Mouse (Mus musculus) heart, postnatal 0 days (tissue): Measurements from ENCODE around the gene Rnf4. TPM values are rescaled to one million over a fixed set of nuclear protein-coding genes. Genes with fewer than 3 reads are reported as not detected.

Experiments used
- ATAC-seq: fragments of 200-750 bp; cut with Nextera tagmentation; 2 replicates; pipeline ENCODE4 v1.8.0; 2017; ENCODE audit warnings: low read depth, moderate number of reproducible peaks, moderate library complexity; ENCODE audit not compliant: insufficient read depth
- DNase-seq: peaks from one replicate; pipeline ENCODE4 v3.0.0-alpha.2; 2016; ENCODE audit warnings: low spot score
- H3K27ac ChIP-seq: fragments of 300-500 bp; sonication (generic); 2 replicates; pipeline ENCODE4 v1.5.1; 2014; ENCODE audit warnings: low read depth, mild to moderate bottlenecking
- H3K27me3 ChIP-seq: fragments of 300-500 bp; sonication (generic); 2 replicates; pipeline ENCODE4 v1.6.1; 2014; ENCODE audit warnings: low read length, mixed read lengths; ENCODE audit not compliant: control insufficient read depth, insufficient read depth
- H3K36me3 ChIP-seq: fragments of 300-500 bp; sonication (generic); replicated peaks from 2 replicates; pipeline ENCODE4 v1.6.1; 2014; ENCODE audit warnings: low read length, mixed read lengths; ENCODE audit not compliant: control insufficient read depth, insufficient read depth
- H3K4me1 ChIP-seq: fragments of 300-500 bp; sonication (generic); 2 replicates; pipeline ENCODE4 v1.6.1; 2014; ENCODE audit warnings: antibody characterized with exemption; ENCODE audit not compliant: control insufficient read depth, insufficient read depth
- H3K4me2 ChIP-seq: fragments of 300-500 bp; sonication (generic); 2 replicates; pipeline ENCODE4 v1.6.1; 2014; ENCODE audit warnings: low read depth, mild to moderate bottlenecking, low read length, moderate library complexity
- H3K4me3 ChIP-seq: fragments of 300-500 bp; sonication (generic); 2 replicates; pipeline ENCODE4 v1.5.1; 2014; ENCODE audit warnings: low read depth, low read length
- H3K9ac ChIP-seq: fragments of 300-500 bp; sonication (generic); replicated peaks from 2 replicates; pipeline ENCODE4 v1.6.1; 2014; ENCODE audit warnings: low read depth, low read length, mixed read lengths
- H3K9me3 ChIP-seq: fragments of 300-500 bp; sonication (generic); replicated peaks from 2 replicates; pipeline ENCODE4 v1.6.1; 2016; ENCODE audit warnings: low read length; ENCODE audit not compliant: control insufficient read depth
- CTCF ChIP-seq: IDR thresholded peaks from 2 replicates; pipeline ENCODE4 v1.5.1; 2016; ENCODE audit warnings: antibody characterized with exemption, control low read depth, low read depth
- EP300 ChIP-seq: IDR thresholded peaks from 2 replicates; pipeline ENCODE4 v1.6.1; 2016; ENCODE audit warnings: antibody characterized with exemption, low read depth
- WGBS: fragments of 180-500 bp; shearing (Covaris S2); extraction: QIAGEN DNeasy Blood & Tissue Kit; methylation state at CpG from one replicate; pipeline ENCODE4 v1.1.7; 2014; 5-methylcytosine and 5-hydroxymethylcytosine counted together
- polyA plus RNA-seq: library from polyadenylated mRNA; unstranded; fragments of >200 nt; fragmentation: Nextera tagmentation; extraction: Ambion mirVana; gene quantifications from 2 replicates; pipeline ENCODE4 v1.2.1, GENCODE M21; 2015
- total RNA-seq: library from RNA; depleted of rRNA; stranded (reverse); fragments of >200 nt; gene quantifications from 2 replicates; pipeline ENCODE4 v1.2.3, GENCODE M21; 2014; ENCODE audit warnings: low replicate concordance

The Rnf4 gene
- total and polyA plus RNA-seq, 2 experiments from 2014 or later, result 61.1 to 82.5 TPM

DNA sequence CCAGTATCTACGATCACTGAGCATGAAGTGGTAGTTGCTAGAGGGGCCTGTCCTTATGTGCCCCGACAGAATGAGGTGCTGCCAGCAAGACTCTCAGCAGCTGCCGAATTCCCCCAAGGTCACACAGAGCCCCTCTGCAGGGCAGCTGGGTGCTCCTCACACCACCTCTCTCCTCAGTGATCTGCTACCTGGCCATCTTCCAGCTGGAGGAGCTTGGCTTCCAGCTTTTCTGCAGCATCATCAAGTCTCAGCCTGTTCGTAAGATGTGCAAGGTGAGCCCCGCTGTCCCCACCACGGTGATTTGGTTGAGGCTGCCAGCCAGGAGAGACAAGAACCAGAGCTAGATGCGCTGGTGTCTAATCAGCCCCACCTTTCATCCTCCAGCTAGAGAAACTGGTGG lies 33.7 kb upstream of the Rnf4 start:
- Histone ChIP-seq H3K4me3 (no peak overlapping the region), H3K36me3 (no peaks in the 10 kb centered on the region), H3K9ac (no peak overlapping the region), H3K9me3 (no peaks in the 10 kb centered on the region), H3K4me1 (no peaks in the 10 kb centered on the region), H3K27ac (no peak overlapping the region), H3K27me3 (0 out of 2 replicates have a peak, but pooled peaks cover 4% of the 10 kb centered on the region), H3K4me2 (no peak overlapping the region)
- 61% methylated on average over 7 of the region's 7 CpGs for WGBS
- no peak for TF ChIP-seq EP300
- no peak for TF ChIP-seq CTCF
- ATAC-seq (no peak), DNase-seq (no peak)

DNA sequence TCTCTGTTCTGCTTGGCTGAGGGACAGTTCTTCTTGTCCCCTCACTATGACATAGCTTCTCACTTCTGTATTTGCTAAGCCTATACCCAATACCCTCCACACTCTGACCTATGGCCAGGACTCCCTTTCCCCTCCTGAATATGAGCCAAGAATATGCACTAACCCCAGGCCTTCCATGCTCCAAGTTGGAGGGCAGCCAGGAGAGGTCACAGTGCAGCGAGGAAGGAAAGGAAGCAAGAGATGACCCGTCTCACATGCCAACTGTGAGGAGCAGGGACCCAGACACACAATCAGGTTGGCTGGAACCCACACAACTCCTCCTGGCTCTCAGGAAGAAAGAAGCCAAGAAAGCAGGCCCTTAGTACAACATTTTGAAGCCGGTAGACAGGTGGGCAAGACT lies 27.1 kb upstream of the Rnf4 start:
- ATAC-seq (no peak), DNase-seq (no peak)
- H3K9ac ChIP-seq, result no peak overlapping the region
- no peak for TF ChIP-seq CTCF
- TF ChIP-seq EP300, result no peak
- no peak overlapping the region for H3K27ac ChIP-seq
- H3K27me3 ChIP-seq, result no peaks in the 10 kb centered on the region
- H3K4me3 ChIP-seq, result no peak overlapping the region
- H3K36me3 ChIP-seq, result no peaks in the 10 kb centered on the region
- H3K9me3 ChIP-seq, result no peaks in the 10 kb centered on the region
- WGBS, result 40% methylated on average over 3 of the region's 3 CpGs
- no peaks in the 10 kb centered on the region for H3K4me1 ChIP-seq
- no peak overlapping the region for H3K4me2 ChIP-seq

DNA sequence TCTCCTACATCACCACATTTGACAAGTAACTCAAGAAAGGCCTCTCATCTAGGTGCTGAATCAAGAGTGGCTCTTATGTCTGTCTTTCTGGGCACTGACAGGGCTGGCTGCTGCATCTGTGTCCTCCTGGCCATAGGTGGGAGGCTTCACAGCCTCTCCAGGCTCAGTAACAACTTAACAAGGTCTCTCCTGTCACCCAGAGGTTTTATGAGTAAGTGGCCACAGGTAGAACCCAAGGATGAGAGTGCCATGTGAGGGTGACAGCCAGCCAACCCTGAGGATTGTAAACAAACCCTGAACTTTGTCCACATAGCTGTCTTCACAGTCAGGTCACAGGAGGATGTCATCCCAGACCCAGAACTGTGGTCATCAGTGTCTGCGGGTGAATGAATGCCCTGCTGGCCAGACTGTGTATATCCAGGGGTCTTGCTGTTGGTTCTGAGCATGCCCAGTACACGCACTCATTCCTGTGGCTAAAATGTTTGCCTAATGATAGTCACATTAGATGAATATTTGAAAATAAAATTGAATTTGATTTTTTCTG lies 16.5 kb upstream of the Rnf4 start:
- no peak overlapping the region for H3K4me2 ChIP-seq
- WGBS, result 55% methylated on average over 2 of the region's 2 CpGs
- H3K4me1 ChIP-seq, result no peaks in the 10 kb centered on the region
- H3K4me3 ChIP-seq, result no peak overlapping the region
- H3K36me3 ChIP-seq, result no peaks in the 10 kb centered on the region
- TF ChIP-seq CTCF, result no peak
- TF ChIP-seq EP300, result no peak
- no peak overlapping the region for H3K9ac ChIP-seq
- no peaks in the 10 kb centered on the region for H3K27me3 ChIP-seq
- H3K9me3 ChIP-seq, result no peaks in the 10 kb centered on the region
- no peak overlapping the region for H3K27ac ChIP-seq
- ATAC-seq, result no peak
- no peak for DNase-seq

DNA sequence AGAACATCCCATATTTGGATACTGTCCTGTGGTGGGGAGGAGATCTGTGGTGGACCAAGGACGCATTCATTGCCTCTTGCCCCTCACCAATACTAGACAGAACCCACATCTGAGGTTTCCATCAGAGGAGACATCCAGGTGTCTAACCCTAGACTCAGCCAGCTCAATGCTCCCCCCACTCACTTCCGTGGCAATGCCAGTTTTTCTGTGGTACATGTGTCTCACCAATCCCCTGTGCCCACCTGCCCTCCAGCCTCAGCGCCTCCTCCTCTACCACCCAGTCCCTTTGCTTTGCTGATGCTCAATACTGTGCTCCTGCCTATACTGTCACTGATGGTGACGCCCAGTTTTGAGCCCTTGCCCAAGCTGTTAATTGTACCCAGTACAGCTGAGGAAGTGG lies 14.9 kb upstream of the Rnf4 start:
- 80% methylated on average over 4 of the region's 4 CpGs for WGBS
- no peak for ATAC-seq
- no peaks in the 10 kb centered on the region for H3K27me3 ChIP-seq
- no peak overlapping the region for H3K27ac ChIP-seq
- H3K9me3 ChIP-seq, result no peaks in the 10 kb centered on the region
- H3K9ac ChIP-seq, result no peak overlapping the region
- H3K4me2 ChIP-seq, result no peak overlapping the region
- H3K4me3 ChIP-seq, result no peak overlapping the region
- DNase-seq, result no peak
- H3K36me3 ChIP-seq, result no peaks in the 10 kb centered on the region
- TF ChIP-seq EP300, result no peak
- TF ChIP-seq CTCF, result no peak
- H3K4me1 ChIP-seq, result no peaks in the 10 kb centered on the region

DNA sequence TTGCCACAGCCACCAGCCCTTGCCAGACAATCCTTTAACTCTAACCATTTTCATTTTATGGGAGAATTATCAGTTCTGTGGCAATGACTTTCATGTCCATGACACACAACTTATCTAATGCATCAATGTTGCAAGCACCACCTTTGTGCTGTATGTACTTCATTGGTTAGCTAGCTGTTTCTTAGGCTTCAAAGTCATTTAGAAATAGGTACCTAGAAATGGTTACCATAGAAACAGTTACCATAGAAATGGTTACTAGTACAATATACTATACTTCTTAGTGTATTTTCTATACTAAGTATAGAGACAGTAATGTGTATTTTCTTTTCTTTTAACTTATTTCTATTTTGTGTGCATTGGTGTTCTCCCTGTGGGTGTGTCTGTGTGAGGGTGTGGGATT lies 10.8 kb upstream of the Rnf4 start:
- no peak for TF ChIP-seq CTCF
- no peak for TF ChIP-seq EP300
- no peaks in the 10 kb centered on the region for H3K4me1 ChIP-seq
- no peaks in the 10 kb centered on the region for H3K9me3 ChIP-seq
- H3K27me3 ChIP-seq, result 0 out of 2 replicates have a peak, but pooled peaks cover 4% of the 10 kb centered on the region
- ATAC-seq (no peak), DNase-seq (no peak)
- no peak overlapping the region for H3K4me3 ChIP-seq
- no peak overlapping the region for H3K27ac ChIP-seq
- no peaks in the 10 kb centered on the region for H3K36me3 ChIP-seq
- no peak overlapping the region for H3K9ac ChIP-seq
- H3K4me2 ChIP-seq, result no peak overlapping the region

DNA sequence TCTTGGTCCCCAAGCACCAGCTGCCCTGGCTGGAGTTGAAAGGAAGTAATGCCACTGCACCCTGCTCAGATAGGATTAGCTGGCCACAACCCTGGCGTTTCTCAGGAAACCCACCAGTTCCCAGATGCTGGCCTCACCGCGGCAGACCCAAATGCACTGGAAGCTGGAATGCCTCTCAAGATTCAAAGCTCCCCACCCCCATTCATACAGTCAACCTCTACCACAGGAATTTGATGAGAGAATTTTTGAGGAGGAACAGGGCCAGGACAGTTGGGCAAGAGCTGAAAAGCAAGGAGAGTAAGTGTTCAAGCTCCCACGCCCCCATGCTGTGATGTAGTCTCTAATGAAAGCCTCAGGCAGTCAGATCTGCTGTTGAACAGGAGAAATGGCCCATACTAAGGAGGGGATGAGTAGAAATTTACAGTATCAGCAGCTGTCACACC lies 9.8 kb upstream of the Rnf4 start:
- Histone ChIP-seq H3K4me2 (peak overlapping the region; percentile 62; the same call in 1 of the 2 replicates), H3K36me3 (no peaks in the 10 kb centered on the region), H3K9ac (0 out of 2 replicates have a peak overlapping the region, but pooled peaks have one; percentile 27), H3K4me1 (no peaks in the 10 kb centered on the region), H3K4me3 (no peak overlapping the region), H3K9me3 (no peaks in the 10 kb centered on the region), H3K27me3 (0 out of 2 replicates have a peak, but pooled peaks cover 4% of the 10 kb centered on the region), H3K27ac (no peak overlapping the region)
- TF ChIP-seq CTCF (no peak), EP300 (no peak)
- DNase-seq (no peak), ATAC-seq (no peak)
- 32% methylated on average over 4 of the region's 4 CpGs for WGBS
